Mouse (Mus musculus): Measurements from ENCODE around the gene Kcna7. TPM values are rescaled to one million over a fixed set of nuclear protein-coding genes. Genes with fewer than 3 reads are reported as not detected.
A peak's percentile ranks its signal among the peaks of the same experiment; 100 is the strongest.

Kcna7 gene
- polyA plus RNA-seq, 1 experiment from 2014 or later: not detected

DNA sequence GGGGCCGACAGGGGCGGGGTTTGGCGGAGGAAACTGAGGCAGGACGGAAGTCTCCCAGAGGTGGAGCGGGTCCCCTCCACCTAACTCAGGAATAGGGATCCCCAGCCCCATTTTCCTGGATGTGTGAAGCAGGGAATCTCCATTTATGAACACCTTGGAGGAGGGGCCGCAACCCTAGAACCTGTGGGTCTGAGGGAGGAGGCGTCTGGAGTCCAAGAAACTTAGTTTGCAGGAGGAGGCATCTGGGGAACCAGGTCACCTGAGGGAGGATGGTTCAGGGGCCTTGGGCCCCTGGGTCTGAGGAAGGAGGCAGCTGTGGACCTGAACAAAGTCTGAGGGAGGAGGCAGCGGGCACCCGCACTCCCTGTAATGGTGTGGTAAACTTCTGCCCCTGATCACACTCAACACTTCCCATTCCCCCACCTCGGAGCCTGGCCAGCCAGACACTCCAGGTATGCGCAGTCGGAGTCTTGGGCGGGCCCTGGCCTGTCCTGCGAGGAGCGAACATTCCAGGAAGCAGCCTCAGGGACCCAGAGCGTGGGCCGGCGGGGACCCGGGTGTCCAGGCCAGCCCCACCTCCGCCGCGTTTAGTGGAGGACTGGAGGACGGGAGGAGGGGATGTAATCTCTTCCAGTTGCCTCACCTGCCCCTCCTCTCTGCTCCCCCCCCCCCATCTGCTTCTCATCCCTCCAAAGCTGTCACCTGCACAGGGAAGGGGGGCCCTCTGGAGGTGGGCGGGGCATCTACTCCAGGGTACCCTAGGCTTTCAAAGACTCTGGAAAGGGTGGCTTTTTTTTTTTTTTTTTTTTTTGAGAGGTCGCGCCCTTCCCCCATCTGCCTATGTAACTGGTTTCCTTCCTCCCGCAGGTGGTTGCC, 8.6 kb downstream of the Kcna7 start:
- H3K27me3 ChIP-seq: peaks cover 97% of the 10 kb centered on the region
- WGBS: 2% methylated on average over 27 of the region's 27 CpGs

DNA sequence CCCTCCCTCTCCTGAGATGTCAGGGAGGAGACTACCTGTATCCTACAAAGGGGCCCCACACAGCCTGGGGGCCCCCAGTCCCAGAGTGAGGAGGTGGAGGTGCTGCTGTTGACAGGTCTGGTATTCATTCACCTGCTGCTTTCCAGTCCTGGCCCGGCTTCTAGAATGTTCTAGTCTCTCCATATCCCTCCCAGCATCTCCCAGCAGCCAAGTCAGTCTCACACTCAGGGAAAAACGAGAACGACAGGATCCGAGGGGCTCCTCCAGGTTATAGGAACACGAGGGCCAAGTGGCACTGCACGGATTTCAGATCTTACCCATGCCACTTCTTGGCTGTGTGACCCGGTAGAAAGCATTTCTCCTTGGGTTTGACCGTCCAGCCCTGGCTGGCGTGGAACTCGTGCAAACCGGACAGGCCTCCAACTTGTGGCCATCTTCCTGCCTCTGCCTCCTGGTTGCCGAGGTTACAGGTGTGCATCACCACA, 9.3 kb downstream of the Kcna7 start:
- H3K27me3 ChIP-seq: peaks cover 97% of the 10 kb centered on the region
- H3K4me3 ChIP-seq (replicated peaks): no peak overlapping the region; the same call in 1 of the 2 replicates
- WGBS: 43% methylated on average over 12 of the region's 12 CpGs
- peaks cover 46% of the 10 kb centered on the region for H3K4me1 ChIP-seq
- no peak overlapping the region for H3K9ac ChIP-seq
- H3K9me3 ChIP-seq (replicated peaks): no peaks in the 10 kb centered on the region
- no peak overlapping the region for H3K27ac ChIP-seq
- peak overlapping the region; percentile 92 for H3K4me2 ChIP-seq
- no peaks in the 10 kb centered on the region for H3K36me3 ChIP-seq
- ATAC-seq (replicated peaks; ENCODE audit: low FRiP score): no peak

More for the DNA sequence above, 8.6 kb downstream of the Kcna7 start:
- Histone ChIP-seq H3K4me3 (replicated peaks) (peak overlapping the region; percentile 55), H3K36me3 (no peaks in the 10 kb centered on the region), H3K4me1 (peaks cover 45% of the 10 kb centered on the region), H3K9me3 (replicated peaks) (no peaks in the 10 kb centered on the region), H3K27ac (peak overlapping the region; percentile 42; the same call in 1 of the 2 replicates), H3K4me2 (peak overlapping the region; percentile 92), H3K9ac (peak overlapping the region; percentile 52)
- peak; percentile 31 for ATAC-seq (replicated peaks; ENCODE audit: low FRiP score)

- Histone ChIP-seq H3K27me3 (peaks cover 97% of the 10 kb centered on the region), H3K4me1 (peaks cover 54% of the 10 kb centered on the region), H3K36me3 (peaks cover under 1% of the 10 kb centered on the region), H3K27ac (no peak overlapping the region), H3K4me2 (peak overlapping the region; percentile 52), H3K9me3 (replicated peaks) (no peaks in the 10 kb centered on the region), H3K4me3 (replicated peaks) (peak overlapping the region; percentile 29), H3K9ac (peak overlapping the region; percentile 26; the same call in 1 of the 2 replicates)
- WGBS: 9% methylated on average over 37 of the region's 37 CpGs
- no peak for ATAC-seq (replicated peaks; ENCODE audit: low FRiP score)
These were observed 10.2 kb downstream of the Kcna7 start for GRCm38 (mm10) chr7:45415636-45416035.

DNA sequence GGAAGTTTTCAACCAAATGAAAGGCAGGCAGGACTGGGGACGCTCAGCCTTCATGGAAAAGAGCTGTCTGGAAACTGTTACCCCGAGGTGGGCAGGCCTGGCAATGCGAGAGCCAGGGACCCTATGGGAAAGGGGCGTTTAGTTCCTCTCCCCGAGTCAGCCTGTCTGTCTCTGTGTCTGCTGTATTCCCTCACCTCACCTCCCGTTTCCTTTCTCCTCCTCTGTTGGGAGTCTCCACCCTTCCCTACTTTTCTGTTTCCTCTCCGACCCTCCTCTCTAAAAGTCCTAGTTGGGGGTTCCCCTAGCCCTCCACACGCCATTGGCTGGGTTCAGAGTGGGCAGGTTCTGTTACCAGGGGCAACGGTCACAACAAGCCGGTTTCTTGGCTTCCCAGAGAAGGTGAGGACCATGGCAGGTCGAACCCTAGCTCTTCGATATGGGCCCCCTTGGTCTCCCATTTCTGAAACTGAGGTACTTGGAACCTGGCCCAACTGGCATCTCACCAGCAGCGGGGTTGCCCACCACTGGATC, 12.6 kb downstream of the Kcna7 start:
- Histone ChIP-seq H3K36me3 (peaks cover 25% of the 10 kb centered on the region), H3K4me1 (peaks cover 52% of the 10 kb centered on the region), H3K27ac (no peak overlapping the region), H3K9me3 (replicated peaks) (no peaks in the 10 kb centered on the region), H3K4me3 (replicated peaks) (no peak overlapping the region), H3K27me3 (peaks cover 81% of the 10 kb centered on the region), H3K9ac (0 out of 2 replicates have a peak overlapping the region, but pooled peaks have one; percentile 14), H3K4me2 (peak overlapping the region; percentile 23; the same call in 1 of the 2 replicates)
- WGBS: 8% methylated on average over 13 of the region's 13 CpGs
- ATAC-seq (replicated peaks; ENCODE audit: low FRiP score): no peak

DNA sequence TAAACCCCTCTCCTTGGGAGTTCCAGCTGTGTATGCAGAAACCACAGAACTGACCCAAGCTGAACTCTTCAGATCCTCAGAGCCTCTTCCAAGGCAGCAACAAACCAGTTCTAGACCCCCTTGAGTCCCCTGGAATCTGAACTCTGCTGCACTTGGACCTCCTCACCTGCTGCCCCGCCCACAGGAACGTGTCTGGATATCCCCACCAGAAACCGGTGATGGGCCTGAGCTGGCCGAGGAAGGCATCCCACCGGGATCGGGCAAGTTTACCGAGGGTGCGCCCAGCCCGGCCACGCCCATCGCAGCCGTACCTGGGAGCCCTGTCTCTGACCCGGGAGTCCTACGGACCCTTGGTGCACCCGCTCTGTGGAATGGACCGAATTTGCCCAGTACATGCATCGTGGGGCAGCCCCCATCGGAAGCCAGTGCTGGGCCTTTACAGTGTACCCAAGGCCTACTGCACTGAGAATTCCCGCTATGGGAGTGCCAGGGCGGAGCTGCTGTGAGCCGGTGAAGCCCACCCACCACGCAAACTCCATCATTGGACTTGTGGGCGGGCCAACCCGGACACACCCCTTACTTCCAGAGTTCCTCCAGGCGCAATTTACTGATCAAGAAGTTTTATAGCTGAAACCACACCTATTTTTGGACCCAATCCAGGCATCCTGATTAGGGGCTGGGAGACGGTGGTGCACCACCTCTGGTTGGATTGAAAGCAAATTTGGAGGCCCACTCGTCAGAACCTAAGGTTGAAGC, 14.6 kb downstream of the Kcna7 start:
- H3K4me2 ChIP-seq: peak overlapping the region; percentile 36

GRCm38 (mm10) chr7:45420615-45420919, 15.1 kb downstream of the Kcna7 start, which contains the start of gene Lhb:
Gene Lhb (plus strand): TSS chr7:45420820.
- no peak for ATAC-seq (replicated peaks; ENCODE audit: low FRiP score)
- Histone ChIP-seq H3K4me3 (replicated peaks) (no peak within 1 kb of the TSS), H3K36me3 (peaks cover 50% of the 10 kb centered on the region), H3K27me3 (peaks cover 56% of the 10 kb centered on the region), H3K4me2 (peak within 1 kb of the TSS; percentile 36), H3K27ac (no peak within 1 kb of the TSS), H3K9me3 (replicated peaks) (no peaks in the 10 kb centered on the region), H3K9ac (no peak within 1 kb of the TSS), H3K4me1 (peaks cover 27% of the 10 kb centered on the region)
- WGBS: 50% methylated on average over 6 of the region's 6 CpGs

More for the DNA sequence above, 14.6 kb downstream of the Kcna7 start:
- Histone ChIP-seq H3K9me3 (replicated peaks) (no peaks in the 10 kb centered on the region), H3K27ac (no peak overlapping the region), H3K36me3 (peaks cover 45% of the 10 kb centered on the region), H3K4me1 (peaks cover 32% of the 10 kb centered on the region), H3K27me3 (peaks cover 62% of the 10 kb centered on the region), H3K4me3 (replicated peaks) (no peak overlapping the region), H3K9ac (no peak overlapping the region)
- 13% methylated on average over 27 of the region's 27 CpGs for WGBS
- ATAC-seq (replicated peaks; ENCODE audit: low FRiP score): no peak

DNA sequence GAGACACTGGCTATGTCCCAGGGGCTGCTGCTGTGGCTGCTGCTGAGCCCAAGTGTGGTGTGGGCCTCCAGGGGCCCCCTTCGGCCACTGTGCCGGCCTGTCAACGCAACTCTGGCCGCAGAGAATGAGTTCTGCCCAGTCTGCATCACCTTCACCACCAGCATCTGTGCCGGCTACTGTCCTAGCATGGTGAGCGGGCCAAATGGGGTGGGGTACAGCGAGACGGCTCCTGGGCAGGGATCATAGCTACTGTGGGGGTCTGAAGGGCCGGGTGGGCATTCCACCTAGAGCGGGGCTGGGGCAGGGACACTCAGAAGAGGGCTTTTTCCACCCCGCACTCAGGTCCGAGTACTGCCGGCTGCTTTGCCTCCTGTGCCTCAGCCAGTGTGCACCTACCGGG, 15.7 kb downstream of the Kcna7 start:
- Histone ChIP-seq H3K4me3 (replicated peaks) (no peak overlapping the region), H3K36me3 (peaks cover 56% of the 10 kb centered on the region), H3K4me1 (peaks cover 23% of the 10 kb centered on the region), H3K27ac (no peak overlapping the region), H3K9ac (no peak overlapping the region), H3K27me3 (peaks cover 50% of the 10 kb centered on the region), H3K9me3 (replicated peaks) (no peaks in the 10 kb centered on the region), H3K4me2 (no peak overlapping the region)
- 85% methylated on average over 14 of the region's 14 CpGs for WGBS
- ATAC-seq (replicated peaks; ENCODE audit: low FRiP score): no peak

DNA sequence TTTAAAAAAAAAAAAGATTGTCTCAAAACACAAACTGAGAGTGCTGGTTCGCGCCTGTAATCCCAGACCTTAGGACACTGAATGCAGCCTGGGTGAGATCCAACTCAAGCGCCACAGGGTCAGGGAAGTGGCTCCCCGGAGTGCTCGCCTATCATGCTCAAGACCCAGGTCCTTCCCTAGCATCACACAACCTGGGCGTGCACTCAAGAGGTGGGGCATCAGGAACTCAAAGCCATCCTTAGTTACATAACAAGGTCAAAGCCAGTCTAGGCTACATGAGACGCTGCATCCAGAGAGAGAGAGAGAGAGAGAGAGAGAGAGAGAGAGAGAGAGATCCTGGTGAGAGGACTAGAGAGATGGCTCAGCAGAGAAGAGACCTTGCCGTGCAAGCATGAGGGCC, 21.1 kb downstream of the Kcna7 start:
- H3K9ac ChIP-seq: no peak overlapping the region
- H3K27me3 ChIP-seq: no peaks in the 10 kb centered on the region
- H3K27ac ChIP-seq: no peak overlapping the region
- no peaks in the 10 kb centered on the region for H3K4me1 ChIP-seq
- 94% methylated on average over 8 of the region's 8 CpGs for WGBS
- H3K36me3 ChIP-seq: peaks cover 96% of the 10 kb centered on the region
- ATAC-seq (replicated peaks; ENCODE audit: low FRiP score): no peak
- H3K4me2 ChIP-seq: no peak overlapping the region
- no peaks in the 10 kb centered on the region for H3K9me3 ChIP-seq (replicated peaks)
- H3K4me3 ChIP-seq (replicated peaks): no peak overlapping the region

DNA sequence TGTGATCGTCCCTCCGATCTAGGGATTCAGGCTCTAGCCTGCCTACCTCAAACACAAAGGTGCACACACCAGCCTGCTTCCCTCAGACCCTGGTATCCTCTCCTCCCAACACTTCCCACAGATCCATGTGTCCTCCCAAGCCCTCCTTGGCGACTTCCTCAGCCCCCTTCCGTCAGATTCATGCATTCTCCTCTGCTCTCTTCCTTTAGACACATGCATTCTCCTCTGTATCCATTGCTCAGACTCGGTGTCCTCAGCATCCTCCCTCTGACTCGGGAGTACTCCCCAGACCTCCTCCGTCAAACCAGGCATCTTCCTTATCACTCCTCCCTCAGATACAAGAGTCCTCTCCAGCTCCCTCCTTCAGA, 28.4 kb downstream of the Kcna7 start:
- H3K4me3 ChIP-seq (replicated peaks): peak overlapping the region; percentile 81
- H3K9ac ChIP-seq: peak overlapping the region; percentile 85
- peak overlapping the region; percentile 92 for H3K27ac ChIP-seq
- H3K9me3 ChIP-seq (replicated peaks): no peaks in the 10 kb centered on the region
- WGBS: 2% methylated on average over 7 of the region's 7 CpGs
- ATAC-seq (replicated peaks; ENCODE audit: low FRiP score): no peak
- H3K4me1 ChIP-seq: peaks cover 43% of the 10 kb centered on the region
- peaks cover 36% of the 10 kb centered on the region for H3K36me3 ChIP-seq
- no peaks in the 10 kb centered on the region for H3K27me3 ChIP-seq
- H3K4me2 ChIP-seq: peak overlapping the region; percentile 91

GRCm38 (mm10) chr7:45434203-45435015, 29.0 kb downstream of the Kcna7 start, which contains the start of gene Gys1:
Gene Gys1 (plus strand): TSS chr7:45434844.
- H3K4me3 ChIP-seq (replicated peaks): peak within 1 kb of the TSS; percentile 81
- H3K4me2 ChIP-seq: peak within 1 kb of the TSS; percentile 91
- H3K27me3 ChIP-seq: no peaks in the 10 kb centered on the region
- peaks cover 32% of the 10 kb centered on the region for H3K36me3 ChIP-seq
- H3K27ac ChIP-seq: peak within 1 kb of the TSS; percentile 92
- peaks cover 43% of the 10 kb centered on the region for H3K4me1 ChIP-seq
- WGBS: under 1% methylated on average over 45 of the region's 45 CpGs
- no peaks in the 10 kb centered on the region for H3K9me3 ChIP-seq (replicated peaks)
- peak within 1 kb of the TSS; percentile 85 for H3K9ac ChIP-seq
- ATAC-seq (replicated peaks; ENCODE audit: low FRiP score): peak; percentile 96

DNA sequence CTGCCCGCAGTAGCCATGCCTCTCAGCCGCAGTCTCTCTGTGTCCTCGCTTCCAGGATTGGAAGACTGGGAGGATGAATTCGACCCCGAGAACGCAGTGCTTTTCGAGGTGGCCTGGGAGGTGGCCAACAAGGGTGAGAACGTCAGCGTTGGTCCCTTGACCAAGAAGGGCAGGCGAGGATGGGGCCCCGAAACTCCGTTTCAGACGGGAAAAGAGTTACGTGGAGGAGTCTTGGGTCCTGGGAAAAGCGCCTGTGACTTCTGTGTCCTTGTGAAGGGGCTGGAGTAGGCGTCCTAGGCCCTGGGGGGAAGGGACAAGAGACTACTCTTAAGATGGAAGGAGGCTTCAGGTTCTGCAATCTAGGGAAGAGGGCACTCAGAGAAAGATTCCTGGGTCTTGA, 29.6 kb downstream of the Kcna7 start:
- Histone ChIP-seq H3K4me1 (peaks cover 43% of the 10 kb centered on the region), H3K4me2 (peak overlapping the region; percentile 91), H3K36me3 (peaks cover 32% of the 10 kb centered on the region), H3K9me3 (replicated peaks) (no peaks in the 10 kb centered on the region), H3K9ac (peak overlapping the region; percentile 67), H3K27ac (peak overlapping the region; percentile 70), H3K27me3 (no peaks in the 10 kb centered on the region), H3K4me3 (replicated peaks) (peak overlapping the region; percentile 81)
- under 1% methylated on average over 16 of the region's 16 CpGs for WGBS
- ATAC-seq (replicated peaks; ENCODE audit: low FRiP score): no peak
